Mouse (Mus musculus): ENCODE data around the gene Zfp758.
"Not testable (repeated sequence)": the region's sequence is repeated elsewhere in the genome, so short reads cannot be mapped to it uniquely, and the experiment has no call there.

The Zfp758 gene

DNA sequence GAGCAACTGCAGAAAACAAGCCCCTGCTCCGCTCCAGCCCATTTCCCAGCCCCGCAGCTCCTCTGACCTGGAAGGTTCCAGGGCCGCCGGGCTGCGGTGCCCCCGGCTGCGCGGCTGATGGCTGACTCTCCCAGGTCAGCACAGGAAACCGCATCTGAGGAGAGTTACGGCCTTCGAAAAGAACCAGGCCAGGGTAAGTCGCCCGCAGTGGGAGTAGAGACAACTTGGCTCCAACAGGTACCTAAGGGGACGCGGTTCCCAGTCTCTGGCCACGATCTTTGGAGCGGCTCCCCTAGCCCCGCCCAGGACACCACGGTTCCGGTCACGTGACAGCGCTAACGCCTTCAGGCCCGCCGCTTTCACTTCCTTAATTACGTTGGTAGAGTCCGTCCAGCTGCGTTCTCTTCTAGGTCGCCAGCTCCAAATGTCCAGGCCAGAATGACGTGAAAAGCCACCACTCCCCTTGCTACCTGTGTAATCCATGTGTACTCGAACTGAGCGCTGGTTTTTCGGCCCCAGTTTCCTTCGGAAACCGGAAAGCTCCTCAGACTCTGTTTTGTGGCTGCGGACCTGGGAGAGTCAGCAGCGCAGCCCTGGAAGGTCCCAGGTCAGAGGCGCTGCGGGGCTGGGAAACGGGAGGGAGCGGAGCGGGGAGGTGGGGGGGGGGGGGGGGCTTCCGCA, at the start of gene Zfp758, which contains the start of gene Zfp944:
Gene Zfp758, plus strand, starts transcription at position 353 of the 681 bp plus-strand sequence.
Gene Zfp944, minus strand, starts transcription at position 300 of the 681 bp plus-strand sequence.
- peak; percentile 54 for DNase-seq

DNA sequence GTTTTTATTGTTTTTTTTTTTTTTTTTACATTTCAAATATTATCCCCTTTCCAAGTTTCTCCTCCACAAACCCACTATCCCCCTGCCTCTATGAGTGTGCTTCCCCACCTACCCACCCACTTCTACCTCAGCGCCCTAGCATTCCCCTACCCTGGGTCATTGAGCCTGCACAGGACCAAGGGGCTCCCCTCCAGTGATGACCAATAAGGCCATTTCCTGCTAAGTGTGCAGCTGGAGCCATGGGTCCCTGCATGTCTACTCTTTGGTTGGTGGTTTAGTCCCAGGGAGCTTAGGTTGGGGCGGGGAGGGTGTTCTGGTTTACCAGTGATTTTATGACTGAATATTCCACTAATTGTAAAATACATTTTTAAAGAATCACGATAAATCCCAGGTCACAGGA, 47.0 kb upstream of the Zfp758 start:
- DNase-seq: not testable (repeated sequence)

DNA sequence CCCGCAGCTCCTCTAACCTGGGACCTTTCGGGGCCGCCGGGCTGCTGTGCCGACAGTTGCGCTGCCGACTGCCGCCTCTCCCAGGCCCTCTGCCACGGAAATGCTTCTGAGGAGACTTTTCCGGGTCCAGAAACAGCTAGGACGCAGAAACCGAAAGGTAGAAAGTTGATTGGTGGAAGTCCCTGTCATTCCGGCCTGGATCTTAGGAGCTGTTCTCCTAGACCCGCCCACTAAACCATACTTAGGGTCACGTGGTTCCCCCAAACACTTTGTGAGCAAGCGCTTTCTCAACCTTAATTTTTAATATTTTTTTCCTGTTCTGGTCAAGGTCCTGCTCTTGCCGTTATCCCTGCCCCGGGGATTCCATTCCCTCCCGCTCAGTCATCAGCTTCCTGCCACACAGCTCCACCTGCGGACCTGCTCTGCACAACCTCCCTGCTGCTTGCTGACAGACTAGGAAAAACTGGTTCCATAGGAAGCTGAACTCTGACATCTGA, 46.5 kb upstream of the Zfp758 start, which contains the start of gene CT030661.1:
Gene CT030661.1, minus strand, starts transcription at position 108 of the 497 bp plus-strand sequence.
- peak; percentile 87 for DNase-seq

DNA sequence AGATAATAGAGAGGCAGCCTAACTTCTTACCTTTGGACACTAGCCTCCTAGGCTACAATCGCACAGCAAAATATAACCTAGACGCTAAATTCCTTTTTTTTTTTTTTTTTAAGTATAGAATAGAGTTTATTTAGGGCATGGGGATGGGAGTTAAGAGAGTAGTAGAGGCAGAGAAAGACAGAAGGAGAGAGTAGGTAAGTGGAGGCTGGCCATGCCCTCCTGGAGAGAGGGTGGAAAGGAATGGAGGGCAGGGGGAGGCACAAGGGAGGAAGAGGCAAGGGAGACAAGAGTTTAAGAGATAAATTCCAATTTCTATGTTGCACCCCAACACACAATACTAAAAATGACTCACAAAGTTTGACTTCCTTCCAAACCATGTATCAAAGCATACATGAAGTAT, 46.0 kb upstream of the Zfp758 start:
- DNase-seq: not testable (repeated sequence)

DNA sequence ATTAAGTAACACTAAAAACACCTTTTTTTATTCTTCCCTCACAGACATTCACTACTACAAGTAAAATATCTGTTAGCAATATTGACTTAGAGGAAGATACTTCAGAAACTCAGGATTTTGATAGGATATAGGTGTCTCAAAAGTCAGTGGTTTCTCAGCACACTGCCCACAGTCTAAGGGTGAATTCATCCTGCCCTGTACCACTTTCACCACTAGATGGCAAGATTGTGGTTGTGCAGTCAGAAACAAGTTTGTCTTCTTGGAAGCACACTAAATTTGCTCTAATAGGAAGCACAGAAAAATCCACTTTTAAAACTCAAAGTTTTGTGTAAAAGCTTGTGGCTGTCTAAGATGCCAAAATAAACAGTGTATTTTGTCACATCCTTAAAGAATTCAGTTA, 8.5 kb upstream of the Zfp758 start:
- peak; percentile 25 for DNase-seq

DNA sequence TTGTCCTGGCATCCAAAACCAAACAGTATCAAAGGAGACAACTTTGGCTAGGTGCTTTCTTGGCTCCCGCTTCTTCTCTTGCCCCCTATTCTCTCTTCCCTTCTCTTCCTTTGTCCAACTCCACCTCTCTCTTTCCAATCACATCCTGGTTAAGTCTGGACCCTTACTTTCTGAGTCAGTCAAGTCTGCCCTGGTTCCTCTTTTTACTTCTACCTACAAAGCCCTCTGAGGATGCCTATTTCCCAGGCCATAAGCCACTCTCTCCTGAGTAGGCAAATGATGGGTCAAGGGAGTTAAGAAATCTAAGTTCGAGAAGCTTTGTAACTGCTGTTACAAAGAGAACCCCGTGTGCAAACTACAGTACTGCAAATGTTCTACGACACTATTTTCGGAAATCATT, 681 bp upstream of the Zfp758 start:
- DNase-seq: no peak

DNA sequence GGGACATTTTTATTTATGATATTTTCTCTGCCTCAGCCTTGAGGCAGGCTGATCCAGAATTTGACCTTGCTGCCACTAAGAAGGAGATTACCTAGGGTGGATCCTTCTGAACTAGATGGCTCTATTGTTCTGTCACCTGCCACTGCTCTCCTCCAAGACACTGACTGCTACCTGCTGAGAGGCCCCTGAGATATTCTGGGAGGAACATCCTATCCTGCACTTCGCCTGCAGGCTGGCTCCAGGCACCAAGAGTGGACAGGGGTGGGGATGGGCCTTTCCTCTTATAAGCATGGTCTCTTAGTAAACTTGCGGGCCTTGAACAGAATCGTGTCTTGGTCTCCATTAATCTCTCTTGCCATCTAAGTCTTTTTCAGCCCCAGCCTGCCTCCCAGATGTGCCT, 2.6 kb downstream of the Zfp758 start:
- DNase-seq: no peak

DNA sequence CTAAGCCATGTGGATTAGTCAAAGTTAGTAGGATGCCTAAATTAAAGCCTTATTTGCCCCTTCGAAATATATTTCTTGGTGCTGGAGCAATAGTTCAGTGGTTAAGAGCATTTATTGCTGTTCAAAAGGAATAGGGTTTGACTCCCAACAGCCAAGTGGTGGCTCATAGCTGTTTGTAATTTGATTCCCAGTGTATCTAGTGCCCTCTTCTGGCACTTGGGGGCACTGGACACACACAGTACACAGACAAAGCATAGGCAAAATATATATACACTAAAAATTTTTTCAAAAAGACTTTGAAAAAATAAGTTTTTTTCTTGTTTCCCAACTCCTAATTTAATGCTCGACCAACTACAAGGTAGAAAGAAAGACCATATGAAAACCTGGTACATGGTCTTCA, 49.5 kb downstream of the Zfp758 start:
- no peak for DNase-seq

DNA sequence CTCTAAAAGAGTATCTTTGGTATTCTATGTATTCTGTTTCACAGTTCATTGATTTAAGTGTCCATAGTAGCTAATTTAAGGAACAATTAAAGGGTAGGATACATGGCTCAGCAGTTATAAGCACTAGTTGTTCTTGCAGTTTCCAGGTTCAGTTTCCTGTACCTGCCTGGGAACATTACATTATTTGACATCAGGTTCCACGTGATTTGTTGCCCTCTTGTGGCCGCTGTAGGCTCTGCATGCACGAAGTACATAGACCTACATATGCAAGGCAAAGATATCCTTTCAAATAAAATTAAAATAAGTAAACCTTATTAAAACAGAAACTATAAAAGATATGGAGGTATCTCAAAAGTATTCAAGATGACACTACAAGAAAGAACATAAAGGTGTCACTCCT, 56.3 kb downstream of the Zfp758 start:
- no peak for DNase-seq

DNA sequence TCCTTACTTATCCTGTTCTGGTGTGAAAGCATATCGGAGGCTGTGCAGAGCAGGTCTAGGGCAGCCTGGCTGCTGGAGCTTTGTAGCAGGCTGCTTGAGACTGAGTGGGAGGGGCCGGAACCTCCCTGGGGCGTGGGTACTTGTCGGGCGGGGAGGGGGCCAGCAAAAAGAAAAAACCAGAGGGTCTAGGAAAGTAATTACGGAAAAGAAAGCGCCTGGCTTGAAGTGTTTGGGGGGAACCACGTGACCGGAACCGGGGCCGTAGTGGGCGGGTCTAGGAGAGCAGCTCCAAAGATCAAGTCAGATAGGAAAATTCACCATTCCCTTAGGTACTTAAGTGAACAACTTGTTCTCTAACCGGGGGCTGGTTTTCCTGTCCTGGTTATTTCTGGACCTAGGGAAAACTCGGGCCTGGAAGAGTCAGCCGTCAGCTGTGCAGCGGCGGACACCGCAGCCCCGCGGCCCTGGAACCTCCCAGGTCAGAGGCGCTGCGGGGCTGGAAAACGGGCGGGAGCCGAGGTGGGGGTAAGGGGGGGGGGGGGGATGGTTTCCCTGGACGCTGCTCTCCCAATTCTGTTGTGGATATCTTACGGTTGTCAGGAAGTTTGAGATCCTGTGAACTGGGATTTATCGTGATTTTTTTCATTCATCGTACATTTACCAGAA, 62.8 kb downstream of the Zfp758 start, which contains the start of gene Zfp946:
Gene Zfp946, plus strand, starts transcription at position 271 of the 666 bp plus-strand sequence.
- peak; percentile 61 for DNase-seq

DNA sequence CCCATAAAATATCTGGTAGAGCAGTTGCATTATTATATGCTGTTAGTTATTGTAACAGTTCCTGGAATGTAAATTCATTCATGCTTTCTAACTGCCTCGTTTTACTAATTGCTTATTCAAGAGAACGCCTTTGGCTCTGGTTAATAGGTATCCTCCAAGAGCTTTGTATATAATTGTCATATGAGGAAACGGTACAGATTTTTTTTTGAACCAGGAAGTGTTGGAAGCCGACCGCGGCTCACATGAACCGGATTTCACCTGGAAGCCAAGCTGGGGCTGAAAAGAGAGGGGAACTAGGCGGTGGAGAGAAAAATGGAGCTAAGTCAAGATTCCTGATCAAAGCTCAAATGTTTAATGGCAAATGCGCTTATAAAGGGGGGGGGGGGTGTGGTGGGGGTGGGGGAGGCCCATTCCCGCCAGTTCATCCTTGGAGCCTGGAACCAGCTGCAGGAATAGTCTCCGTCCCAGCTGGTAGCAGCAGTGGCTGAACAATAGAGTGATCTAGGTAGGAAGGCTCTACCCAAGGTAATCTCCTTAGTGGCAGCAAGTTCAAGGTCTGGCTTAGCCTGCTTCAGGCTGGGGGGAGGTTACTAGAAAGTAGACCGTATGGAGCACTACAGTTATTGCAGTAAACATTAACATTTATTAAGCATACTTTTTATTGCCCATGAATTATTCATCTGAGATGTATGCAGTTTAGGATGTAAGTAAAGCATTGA, 63.5 kb downstream of the Zfp758 start:
- DNase-seq: no peak
